Mouse (Mus musculus): ENCODE results near the gene Slc26a8.
A peak's percentile ranks its signal among the peaks of the same experiment; 100 is the strongest.

Slc26a8 gene

DNA sequence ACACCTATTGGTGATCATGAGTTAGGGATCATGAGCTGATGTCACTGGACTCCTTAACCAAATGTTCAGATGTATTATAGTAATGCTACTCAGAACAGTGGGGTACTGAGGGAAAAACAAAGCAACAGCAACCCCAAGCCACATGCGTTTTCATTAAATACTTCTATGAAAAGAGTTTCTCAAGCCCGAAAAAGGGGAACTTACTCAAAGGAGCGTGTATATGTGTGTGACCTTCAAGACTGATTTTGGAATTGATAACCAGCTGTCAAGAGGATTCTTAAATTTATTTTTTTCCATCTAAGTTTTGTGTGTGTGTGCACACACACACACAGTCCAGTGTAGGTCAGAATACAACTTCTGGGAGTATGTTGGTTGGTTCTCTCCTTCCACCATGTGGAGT, 49.9 kb downstream of the Slc26a8 start:
- DNase-seq (ENCODE audit: low spot score): no peak

GRCm38 (mm10) chr17:28637711-28638690, 52.0 kb downstream of the Slc26a8 start:
- DNase-seq (ENCODE audit: low spot score): no peak

DNA sequence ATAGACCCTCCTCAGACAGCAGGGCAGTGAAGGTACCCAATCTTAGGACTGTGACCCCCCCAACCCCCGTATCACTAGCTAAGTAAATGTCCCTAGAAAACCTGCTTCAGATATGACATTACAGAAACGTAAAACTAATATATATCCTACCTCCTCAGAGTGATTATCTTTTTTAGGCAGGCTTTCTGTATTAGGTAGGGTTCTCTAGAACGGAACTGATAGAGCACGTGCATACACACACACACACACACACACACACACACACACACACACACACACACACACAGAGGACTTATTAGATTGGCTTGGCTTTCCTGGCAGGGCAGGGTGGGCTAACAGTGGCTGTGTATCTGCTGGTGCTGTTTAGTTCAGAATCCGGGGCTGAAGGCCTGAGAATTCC, 54.2 kb downstream of the Slc26a8 start:
- DNase-seq (ENCODE audit: low spot score): no peak

DNA sequence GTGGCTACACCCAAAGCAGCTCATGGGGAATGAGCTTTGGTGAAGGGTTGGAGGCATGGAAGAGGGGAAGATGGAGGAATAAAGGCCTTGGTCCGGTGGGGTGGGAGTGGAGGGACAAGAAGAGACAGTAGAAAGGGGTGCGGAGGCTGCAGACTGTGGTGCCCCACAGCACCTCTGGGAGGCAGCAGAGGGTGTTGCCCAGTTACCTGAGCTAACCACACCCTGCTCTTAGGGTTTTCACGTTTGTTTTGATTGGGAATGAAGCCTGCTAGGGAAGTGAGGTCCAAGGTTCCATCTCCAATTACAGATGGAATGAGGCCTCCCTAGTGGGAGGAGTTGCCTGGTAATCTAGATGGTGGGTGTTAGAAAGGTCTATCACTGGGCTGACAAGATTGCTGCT, 60.9 kb downstream of the Slc26a8 start:
- DNase-seq (ENCODE audit: low spot score): no peak

- no peak for DNase-seq (ENCODE audit: low spot score)
Observed at GRCm38 (mm10) chr17:28628248-28629124, 61.5 kb downstream of the Slc26a8 start.

DNA sequence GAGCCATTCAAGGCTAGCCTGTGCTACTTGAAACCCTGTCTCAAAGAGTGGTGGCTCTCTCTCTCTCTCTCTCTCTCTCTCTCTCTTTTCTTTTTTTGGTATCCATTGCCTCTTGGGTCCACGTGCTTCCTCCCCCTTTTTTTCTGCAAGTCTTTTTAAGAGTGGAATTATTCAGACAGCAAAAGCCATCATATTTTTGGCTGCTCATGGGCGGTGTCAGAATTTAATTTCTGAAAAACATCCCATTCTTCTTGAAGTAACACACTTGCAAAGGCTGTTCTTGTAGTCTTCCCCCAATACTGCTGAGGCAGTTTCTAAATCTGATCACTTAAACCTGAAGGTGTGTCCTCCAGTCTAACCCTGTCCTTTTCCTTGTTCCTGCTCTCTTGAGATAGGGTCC, 63.1 kb downstream of the Slc26a8 start:
- no peak for DNase-seq (ENCODE audit: low spot score)

DNA sequence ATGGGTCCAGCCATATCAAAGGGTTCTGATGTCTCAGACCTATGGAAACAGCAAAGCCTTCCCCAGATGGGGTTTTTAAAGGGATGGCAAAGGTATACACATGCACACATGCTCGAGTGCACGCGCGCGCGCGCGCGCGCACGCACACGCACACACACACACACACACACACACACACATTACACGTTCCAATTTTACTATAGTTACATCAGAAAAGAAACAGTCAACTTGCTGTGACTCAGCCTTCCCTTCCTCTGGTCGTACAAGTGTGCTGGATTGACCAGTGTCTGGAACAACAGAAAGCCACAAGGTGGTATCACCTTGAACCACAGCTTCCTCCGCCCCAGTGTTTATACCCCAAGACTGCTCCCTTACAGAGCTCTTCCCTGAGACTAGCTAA, 64.7 kb downstream of the Slc26a8 start:
- no peak for DNase-seq (ENCODE audit: low spot score)

DNA sequence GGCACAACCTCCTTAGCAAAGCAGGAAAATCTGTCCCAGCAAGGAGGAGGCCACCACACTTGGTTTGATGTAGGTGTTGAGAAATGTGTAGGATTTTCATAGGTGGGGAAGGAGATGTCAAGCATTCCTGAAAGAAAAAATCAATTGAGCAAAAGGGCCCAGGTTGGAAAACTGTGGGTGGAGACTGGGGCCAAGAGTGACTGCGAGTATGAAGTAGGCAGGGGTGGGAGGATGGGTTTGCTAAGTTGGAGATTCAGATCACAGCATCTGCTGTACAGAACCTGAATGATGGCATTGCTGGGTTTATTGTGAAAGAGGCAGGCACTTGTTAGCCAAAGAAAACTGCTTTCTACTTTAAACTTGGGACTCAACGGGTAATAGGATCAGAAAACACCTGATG, 65.2 kb downstream of the Slc26a8 start:
- DNase-seq (ENCODE audit: low spot score): no peak

GRCm38 (mm10) chr17:28622300-28622759, 67.7 kb downstream of the Slc26a8 start, which contains the start of gene Srpk1:
TSS of gene Srpk1 (minus strand) at chr17:28622709.
- peak; percentile 91 for DNase-seq (ENCODE audit: low spot score)

DNA sequence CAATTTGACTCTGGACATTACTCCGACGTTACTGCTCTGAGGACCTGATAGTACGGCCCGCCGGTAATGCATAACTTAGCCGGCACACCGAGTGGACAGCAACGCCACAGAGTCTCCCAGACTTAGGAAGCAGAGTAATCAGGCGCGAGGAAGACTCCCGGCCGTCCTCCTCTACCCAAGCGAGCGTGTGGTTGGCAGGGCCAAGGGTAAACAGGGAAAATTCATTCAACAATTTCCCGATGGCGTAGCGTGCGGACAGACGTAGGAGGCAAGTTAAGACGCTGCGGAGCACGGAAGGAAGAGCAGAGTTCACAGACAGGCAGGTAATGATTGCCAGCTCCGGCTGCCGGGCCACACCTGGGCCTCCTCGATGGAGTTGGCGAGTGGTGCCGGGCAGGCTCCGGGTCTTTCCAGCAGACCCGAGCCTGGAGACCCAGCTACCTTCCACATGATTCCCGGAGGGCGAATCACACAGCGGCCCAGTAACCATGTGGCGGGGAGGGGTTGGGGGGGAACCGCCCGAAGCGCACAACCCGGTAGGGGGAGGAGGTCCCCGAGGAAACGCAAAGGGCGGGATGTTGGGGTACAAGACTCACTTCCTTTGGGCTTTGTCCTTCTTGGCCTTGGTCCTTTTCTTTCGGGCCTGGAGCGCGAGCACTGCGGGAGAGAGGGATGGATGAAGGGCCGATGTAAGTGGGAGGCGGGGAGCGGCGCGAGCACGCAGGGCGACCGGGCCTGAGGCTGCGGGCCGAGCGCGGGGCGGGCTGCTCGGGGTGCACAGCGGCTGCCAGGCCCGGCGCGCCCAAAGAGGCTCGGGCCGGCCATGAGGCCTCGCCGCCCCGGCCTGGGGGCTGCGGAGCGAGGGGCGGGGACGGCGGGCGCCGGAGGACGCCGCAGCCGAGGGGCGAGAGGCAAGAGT, 68.4 kb downstream of the Slc26a8 start:
- DNase-seq (ENCODE audit: low spot score): peak; percentile 17

GRCm38 (mm10) chr17:28618775-28619174, 71.3 kb downstream of the Slc26a8 start:
- no peak for DNase-seq (ENCODE audit: low spot score)

- no peak for DNase-seq (ENCODE audit: low spot score)
Observed at GRCm38 (mm10) chr17:28618124-28618523, 71.9 kb downstream of the Slc26a8 start.

DNA sequence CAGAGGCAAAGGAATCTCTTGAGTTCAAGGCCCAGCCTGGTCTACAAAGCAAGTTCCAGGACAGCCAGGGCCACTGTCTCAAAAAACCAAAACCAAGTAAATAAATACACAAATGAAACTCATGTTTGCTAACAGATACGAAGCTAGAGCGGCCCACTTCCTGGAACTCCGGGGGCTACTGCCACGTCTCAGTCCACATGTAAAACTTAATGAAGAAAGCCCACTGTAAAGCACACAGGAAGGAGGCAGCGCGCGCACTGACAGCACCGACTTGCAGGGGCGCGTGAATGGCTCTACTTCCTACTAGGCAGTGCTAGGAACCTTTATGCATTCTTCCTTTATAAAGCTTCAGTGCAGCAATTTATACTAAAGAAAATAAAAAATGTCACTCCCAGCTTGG, 72.4 kb downstream of the Slc26a8 start:
- DNase-seq (ENCODE audit: low spot score): no peak

DNA sequence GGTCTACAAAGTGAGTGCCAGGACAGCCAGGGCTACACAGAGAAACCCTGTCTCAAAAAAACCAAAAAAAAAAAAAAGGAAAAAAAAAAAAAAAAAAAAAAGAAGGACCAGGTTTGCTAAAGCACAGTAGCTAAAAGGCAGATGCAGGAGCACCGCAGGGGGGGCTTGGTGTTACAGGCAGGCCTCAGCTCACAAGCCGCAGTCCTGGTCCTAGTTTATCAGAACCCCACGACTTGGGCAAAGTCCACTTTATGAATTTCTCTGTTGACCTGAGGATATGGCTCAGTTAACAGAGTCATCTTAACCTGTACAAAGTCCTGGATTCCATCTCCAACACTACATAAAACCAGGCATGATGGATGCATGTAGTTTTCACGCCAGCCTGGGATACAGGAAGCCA, 74.7 kb downstream of the Slc26a8 start:
- no peak for DNase-seq (ENCODE audit: low spot score)

DNA sequence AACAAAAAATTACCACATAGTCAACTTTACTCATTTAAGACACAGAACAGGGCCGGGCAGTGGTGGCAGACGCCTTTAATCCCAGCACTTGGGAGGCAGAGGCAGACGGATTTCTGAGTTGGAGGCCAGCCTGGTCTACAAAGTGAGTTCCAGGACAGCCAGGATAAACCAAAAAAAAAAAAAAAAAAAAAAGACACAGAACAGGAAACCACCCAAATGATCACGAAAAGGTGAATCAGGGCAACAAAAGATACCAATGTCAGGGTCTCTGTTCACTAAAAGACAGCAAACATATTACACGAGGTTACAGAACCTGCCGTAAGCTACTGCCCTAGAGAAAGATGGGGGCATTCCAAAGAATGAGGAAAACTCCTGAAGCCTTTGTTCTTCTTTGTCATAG, 76.9 kb downstream of the Slc26a8 start:
- no peak for DNase-seq (ENCODE audit: low spot score)

DNA sequence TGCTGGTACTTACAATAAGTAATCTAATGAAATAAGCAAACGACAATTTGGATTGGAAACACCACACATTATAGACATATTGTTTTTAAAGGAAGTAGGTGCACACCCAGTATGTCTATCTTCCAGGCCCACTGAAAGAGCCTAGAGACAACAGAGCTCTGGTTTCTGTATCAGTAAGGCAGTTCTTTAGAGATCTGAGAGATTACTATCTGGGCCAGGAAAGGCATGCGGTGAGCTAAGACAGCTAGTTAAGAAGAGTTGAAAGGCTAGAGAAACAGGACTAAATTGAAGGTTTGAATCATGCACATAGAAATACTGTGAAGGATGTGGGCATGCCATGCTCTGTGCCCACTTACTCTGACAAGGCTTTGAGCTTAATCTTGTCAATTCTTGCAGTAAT, 77.4 kb downstream of the Slc26a8 start:
- DNase-seq (ENCODE audit: low spot score): peak; percentile 34

DNA sequence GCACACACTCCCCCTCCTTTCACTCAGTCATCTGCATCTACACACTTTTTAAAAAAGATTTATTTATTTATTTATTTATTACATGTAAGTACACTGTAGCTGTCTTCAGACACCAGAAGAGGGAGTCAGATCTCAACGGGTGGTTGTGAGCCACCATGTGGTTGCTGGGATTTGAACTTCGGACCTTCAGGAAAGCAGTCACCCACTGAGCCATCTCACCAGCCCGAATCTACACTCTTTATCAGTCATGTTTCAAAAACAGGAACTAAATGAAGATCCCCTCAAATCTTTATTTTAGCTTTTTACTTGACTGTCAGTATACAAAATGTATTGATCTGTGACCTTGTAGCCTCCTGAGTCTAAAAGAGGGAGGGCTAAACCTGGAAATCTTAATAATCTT, 80.5 kb downstream of the Slc26a8 start:
- no peak for DNase-seq (ENCODE audit: low spot score)

DNA sequence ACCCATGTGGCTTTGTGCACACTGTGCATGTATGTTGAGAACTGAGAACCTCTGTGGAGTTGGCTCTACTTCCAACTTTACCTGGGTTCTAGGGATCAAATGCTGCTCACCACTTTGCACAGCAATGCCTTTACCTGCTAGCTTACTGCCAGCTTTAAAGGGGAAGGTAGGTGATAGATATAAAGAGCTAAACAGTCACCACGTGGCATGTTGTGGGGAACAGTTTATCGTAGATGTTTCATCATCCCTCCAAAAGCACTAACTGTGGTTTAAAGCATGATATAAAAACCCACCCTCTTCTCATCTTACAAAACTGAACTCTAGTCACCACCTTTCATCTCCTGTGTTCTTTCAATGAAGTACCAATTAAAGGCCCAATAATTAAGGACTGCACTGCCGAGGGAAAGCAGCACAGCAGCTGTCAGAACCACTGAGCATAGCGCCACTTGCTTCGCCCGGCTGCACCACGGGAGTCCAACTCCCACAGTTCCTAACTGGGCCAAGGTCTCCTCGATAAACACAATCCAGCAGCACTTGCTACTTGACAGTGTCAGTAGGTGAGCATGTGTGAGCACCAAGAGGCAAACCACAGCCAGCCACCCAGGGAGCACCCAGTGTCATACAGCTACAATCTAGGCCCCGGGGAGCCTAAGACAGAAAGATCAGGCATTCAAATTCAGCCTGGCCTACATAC, 88.3 kb downstream of the Slc26a8 start:
- no peak for DNase-seq (ENCODE audit: low spot score)

DNA sequence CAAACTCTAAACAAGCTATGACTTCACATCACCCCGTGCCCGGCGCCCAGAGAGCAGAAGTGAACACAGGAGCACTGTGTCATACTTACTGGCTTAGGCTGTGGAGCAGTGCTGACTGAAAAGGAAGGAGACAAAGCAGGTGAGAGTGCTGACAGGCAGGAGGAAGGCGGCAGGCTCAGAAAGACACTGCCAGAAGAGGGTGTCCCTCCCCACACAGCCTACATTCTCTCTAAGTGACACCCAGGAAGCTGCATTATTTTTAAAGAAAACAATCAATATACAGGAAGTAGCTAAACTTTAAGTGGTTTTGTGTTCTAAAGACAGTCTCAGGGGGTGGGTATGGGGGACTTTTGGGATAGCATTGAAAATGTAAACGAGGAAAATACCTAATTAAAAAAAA, 89.3 kb downstream of the Slc26a8 start:
- DNase-seq (ENCODE audit: low spot score): no peak

DNA sequence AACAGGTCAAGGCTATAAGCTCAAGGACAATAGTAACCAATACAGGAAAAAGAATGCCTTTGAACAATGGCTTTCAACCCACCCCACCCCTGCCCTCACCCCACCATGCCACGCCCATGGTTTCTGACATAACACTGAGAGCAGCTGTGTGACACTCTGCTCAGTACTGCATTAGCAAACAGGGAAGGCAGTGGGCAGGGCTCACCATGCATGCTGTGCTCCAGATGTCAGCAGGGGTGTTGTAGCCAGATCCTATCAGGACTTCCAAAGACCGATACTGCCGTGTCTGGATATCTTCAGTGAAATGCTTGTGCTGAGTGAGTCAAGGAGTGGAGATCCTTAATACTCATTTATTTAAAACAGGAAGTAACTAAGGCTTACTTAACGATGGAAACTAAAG, 96.1 kb downstream of the Slc26a8 start:
- no peak for DNase-seq (ENCODE audit: low spot score)

DNA sequence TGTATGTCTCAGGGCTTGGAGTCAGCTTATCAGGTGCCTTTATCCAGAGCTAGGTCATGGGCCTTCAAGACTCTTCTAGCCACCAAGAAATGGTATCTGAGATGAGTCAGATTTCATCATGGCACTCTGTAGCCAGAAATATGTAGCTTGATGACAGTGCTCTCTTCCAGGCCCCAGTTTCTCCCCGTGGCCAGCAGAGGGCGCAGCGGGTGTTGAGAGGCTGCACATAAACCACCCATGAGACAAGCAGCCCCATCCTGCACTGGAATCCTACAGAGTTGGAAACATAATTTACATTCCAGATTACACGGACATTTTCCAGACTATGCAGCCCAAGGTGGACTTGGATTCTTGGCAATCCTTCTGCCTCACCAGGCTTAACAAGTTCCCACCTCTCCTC, 97.0 kb downstream of the Slc26a8 start:
- DNase-seq (ENCODE audit: low spot score): peak; percentile 69

All from lung, postnatal 25 days (tissue).